Mouse (Mus musculus): Measurements from ENCODE around the gene Dnajb6.

DNA sequence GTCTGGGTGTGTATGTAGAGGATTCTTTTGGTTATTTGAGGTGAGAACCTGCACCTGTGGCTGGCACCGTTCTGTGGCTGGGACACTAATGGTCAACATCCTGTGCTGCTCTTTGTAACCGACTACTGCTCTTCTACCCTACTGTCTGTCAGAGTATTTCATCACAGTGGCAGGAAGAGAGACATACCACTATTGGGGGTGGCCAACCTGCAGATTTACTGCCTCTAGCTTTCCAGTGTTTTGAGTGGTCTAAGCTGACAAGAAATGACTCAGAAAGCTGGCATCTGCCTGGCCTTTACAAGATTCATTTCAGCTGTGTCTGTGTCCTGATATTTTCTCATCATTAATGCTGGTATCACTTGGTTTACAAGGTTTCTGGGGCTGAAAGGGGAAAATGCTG, 36.5 kb downstream of the Dnajb6 start:
- TF ChIP-seq CTCF (IDR thresholded peaks at IDR 0.05; ENCODE audit: control insufficient read depth, insufficient read depth, insufficient replicate concordance, low read depth, low read length): no peak
- no peak for TF ChIP-seq POLR2A (IDR thresholded peaks at IDR 0.05; ENCODE audit: control insufficient read depth, low read depth, low read length)

Data from testis, adult 2 months (tissue).